Mouse (Mus musculus): Measurements from ENCODE around the gene Nom1.
A peak's percentile ranks its signal among the peaks of the same experiment; 100 is the strongest.

Gene Nom1

GRCm38 (mm10) chr5:29471396-29471795, 36.9 kb downstream of the Nom1 start:
- DNase-seq: no peak

- DNase-seq: no peak
Observed at GRCm38 (mm10) chr5:29471855-29472665, 37.6 kb downstream of the Nom1 start.

GRCm38 (mm10) chr5:29473551-29474245, 39.2 kb downstream of the Nom1 start:
- DNase-seq: no peak

- DNase-seq: no peak
Observed at GRCm38 (mm10) chr5:29474246-29474960, 39.9 kb downstream of the Nom1 start.

- no peak for DNase-seq
Observed at GRCm38 (mm10) chr5:29475041-29475440, 40.6 kb downstream of the Nom1 start.

- no peak for DNase-seq
Observed at GRCm38 (mm10) chr5:29475556-29475955, 41.1 kb downstream of the Nom1 start.

- DNase-seq: no peak
Observed at GRCm38 (mm10) chr5:29476021-29476420, 41.6 kb downstream of the Nom1 start.

GRCm38 (mm10) chr5:29477474-29478207, 43.2 kb downstream of the Nom1 start:
- peak in 1 of 2 experiments; percentile 22 for DNase-seq

GRCm38 (mm10) chr5:29478208-29479197, 44.0 kb downstream of the Nom1 start, which contains the start of gene Mnx1:
Gene Mnx1 (minus strand): TSS chr5:29478470.
- no peak for DNase-seq

- DNase-seq: peak; percentile 46 to 48
Observed at GRCm38 (mm10) chr5:29479198-29479593, 44.7 kb downstream of the Nom1 start.

GRCm38 (mm10) chr5:29483801-29484200, 49.3 kb downstream of the Nom1 start:
- DNase-seq: no peak

GRCm38 (mm10) chr5:29484965-29485940, 50.8 kb downstream of the Nom1 start:
- no peak for DNase-seq

- no peak for DNase-seq
Observed at GRCm38 (mm10) chr5:29485941-29486320, 51.5 kb downstream of the Nom1 start.

- DNase-seq: no peak
Observed at GRCm38 (mm10) chr5:29487321-29487720, 52.9 kb downstream of the Nom1 start.

- no peak for DNase-seq
Observed at GRCm38 (mm10) chr5:29507013-29507412, 72.5 kb downstream of the Nom1 start.

Measured in lung, postnatal 4 days (tissue).